Mouse (Mus musculus) spleen, adult 12 weeks (tissue): ENCODE data around the gene Tmed10.

ENCODE experiments used
- DNase-seq: peaks from one replicate; pipeline ENCODE4 v3.0.0; 2022; ENCODE audit warnings: low spot score

The Tmed10 gene

GRCm38 (mm10) chr12:85308651-85309050, 66.0 kb downstream of the Tmed10 start:
- no peak for DNase-seq

- peak; percentile 73 for DNase-seq
Measured at GRCm38 (mm10) chr12:85305247-85305892, 69.3 kb downstream of the Tmed10 start.

- DNase-seq = peak; percentile 22
Measured at GRCm38 (mm10) chr12:85304725-85305124, 69.9 kb downstream of the Tmed10 start.

GRCm38 (mm10) chr12:85303256-85303655, 71.4 kb downstream of the Tmed10 start:
- no peak for DNase-seq

- no peak for DNase-seq
Measured at GRCm38 (mm10) chr12:85298835-85299180, 75.8 kb downstream of the Tmed10 start.

- DNase-seq = no peak
Measured at GRCm38 (mm10) chr12:85298127-85298834, 76.4 kb downstream of the Tmed10 start.

- DNase-seq = no peak
Measured at GRCm38 (mm10) chr12:85297345-85297997, 77.2 kb downstream of the Tmed10 start.

- DNase-seq = no peak
Measured at GRCm38 (mm10) chr12:85296915-85297314, 77.7 kb downstream of the Tmed10 start.

GRCm38 (mm10) chr12:85295506-85295905, 79.1 kb downstream of the Tmed10 start:
- no peak for DNase-seq

- no peak for DNase-seq
Measured at GRCm38 (mm10) chr12:85292906-85293305, 81.7 kb downstream of the Tmed10 start.

GRCm38 (mm10) chr12:85292288-85292687, 82.4 kb downstream of the Tmed10 start:
- no peak for DNase-seq

- no peak for DNase-seq
Measured at GRCm38 (mm10) chr12:85291541-85291940, 83.1 kb downstream of the Tmed10 start.

GRCm38 (mm10) chr12:85290633-85291032, 84.0 kb downstream of the Tmed10 start:
- no peak for DNase-seq
